Mouse (Mus musculus) ES-Bruce4 (cell line): Measurements from ENCODE around the gene Clec1b.

ENCODE experiments used
- CTCF ChIP-seq: IDR thresholded peaks from one replicate; pipeline ENCODE4 v1.8.1; 2011; ENCODE audit warnings: low read depth, low read length
- EP300 ChIP-seq: IDR thresholded peaks from 2 replicates; pipeline ENCODE4 v1.6.1; 2011; ENCODE audit warnings: low read depth, low read length; ENCODE audit not compliant: insufficient read depth

DNA sequence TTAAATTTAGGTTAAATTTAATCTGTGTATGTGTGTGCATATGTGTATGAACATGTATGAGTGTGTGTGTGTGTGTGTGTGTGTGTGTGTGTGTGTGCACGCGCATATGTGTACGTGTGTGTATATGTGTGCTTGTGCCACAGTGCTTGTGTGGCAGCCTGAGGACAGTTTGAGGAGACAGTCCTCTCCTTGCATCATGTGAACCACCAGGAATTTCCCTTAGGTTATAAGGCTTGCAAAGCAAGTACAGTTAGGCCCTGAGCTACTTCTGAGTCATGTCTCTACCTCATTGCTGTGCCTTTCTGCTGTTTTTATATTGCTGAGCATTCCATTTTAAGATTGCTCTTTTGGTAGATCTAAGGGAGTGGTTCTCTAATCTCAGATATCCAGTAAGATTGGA, 46.0 kb upstream of the Clec1b start:
- no peak for TF ChIP-seq CTCF
- no peak for TF ChIP-seq EP300
